Mouse (Mus musculus): ENCODE data around the gene Syne2.

The Syne2 gene

DNA sequence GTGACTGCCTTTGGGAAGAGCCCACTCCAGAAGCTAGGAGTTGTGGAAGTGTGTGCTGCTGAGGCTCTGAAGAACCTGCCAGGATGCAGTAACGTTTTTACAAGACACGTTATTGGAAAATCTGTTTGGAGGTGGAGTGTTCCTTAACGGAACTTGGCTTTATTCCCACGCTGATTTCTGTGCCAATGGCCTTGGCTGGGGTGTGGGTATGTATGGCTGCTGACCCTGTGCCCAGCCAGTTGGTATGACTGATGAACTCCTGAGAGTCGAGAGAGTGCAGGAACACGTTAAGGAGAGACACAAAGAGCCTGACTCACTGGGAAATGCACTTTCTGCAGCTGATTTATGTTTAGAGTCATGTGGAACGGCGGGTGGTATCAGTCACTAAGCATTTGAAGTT lies 200.7 kb downstream of the Syne2 start:
- in situ Hi-C loops (cut with MboI, MseI), result loop anchor here in 1 of 2 experiments (5.0 kb wide), 1 partner anchor 169 kb away; no protein-coding TSS in a partner anchor

DNA sequence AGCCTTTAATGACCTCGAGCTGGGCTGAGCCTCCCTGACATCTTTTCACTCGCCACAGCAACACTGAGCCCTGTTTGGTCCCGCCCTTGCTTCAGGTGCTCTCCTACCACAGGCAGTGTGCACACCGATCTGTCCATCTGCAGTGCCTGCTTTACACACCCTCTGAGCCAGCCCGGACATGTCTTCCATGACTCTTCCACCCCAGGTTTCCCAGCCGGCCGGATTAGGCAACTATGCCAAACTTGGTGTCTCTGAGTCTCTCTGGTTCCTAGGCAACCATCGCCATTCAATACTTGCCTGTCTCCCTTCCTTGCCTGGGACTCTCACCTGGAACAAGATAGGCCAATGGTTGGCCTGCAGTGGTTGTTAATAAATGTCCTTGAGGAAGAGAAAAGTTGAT lies 224.4 kb downstream of the Syne2 start:
- in situ Hi-C loops (cut with MboI, MseI), result no loop called here

DNA sequence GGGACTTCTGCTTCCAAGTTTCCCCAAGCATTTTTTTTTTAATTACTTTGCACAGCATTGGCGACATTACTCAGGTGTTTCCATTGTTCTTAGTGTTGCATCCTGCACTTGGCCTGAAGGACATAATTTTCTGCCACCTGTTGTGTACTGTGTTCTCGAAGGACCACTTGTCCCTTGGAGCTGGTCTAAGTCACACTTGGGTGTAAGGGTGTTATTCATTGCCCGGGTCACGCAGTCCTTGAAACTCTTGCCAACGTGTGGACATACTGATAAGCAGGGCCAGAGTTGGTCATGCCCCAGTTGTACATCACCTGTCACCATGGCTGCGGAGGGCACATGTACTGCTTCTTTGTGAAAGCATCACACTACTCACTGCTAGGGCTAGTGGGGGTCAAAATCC lies 228.6 kb downstream of the Syne2 start:
- in situ Hi-C loops (cut with MboI, MseI), result no loop called here

DNA sequence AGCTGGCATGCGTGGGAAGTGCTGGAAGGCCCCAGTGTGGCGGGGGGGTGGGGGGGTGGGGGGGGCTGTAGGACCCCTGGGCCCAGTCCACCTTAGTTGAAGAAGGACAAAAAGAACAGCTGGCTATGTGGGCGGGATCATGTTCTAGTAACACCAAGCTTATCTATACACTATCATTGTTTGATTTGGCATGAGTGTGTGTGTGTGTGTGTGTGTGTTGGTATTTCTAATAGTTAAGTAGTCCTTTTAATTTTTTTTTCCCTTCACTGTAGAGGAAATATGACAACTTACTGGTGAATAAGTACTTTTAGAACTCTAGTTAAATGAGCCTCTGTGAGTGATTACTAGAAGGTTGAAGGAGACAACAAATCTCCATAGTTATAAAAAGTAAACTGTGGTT lies 230.0 kb downstream of the Syne2 start:
- in situ Hi-C loops (cut with MboI, MseI), result no loop called here

DNA sequence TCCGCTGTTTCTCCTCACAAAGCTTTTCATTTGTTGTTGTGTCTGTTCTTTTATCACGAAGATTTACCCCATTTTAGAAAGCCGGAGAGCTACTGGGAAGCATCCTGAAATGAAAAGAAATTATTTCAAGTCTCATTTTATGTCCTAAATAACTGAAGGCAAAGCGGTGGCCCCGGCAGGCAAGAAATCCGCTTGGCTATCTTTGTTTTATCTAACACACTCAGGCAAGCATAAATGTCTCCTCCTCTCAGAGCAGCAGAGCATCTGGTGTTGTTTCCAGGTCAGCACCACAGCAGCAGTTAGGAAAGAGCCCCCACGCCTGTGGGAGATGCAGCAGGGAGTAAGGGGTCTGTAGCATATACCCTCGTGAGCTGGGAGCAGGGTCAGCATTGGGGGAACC lies 230.7 kb downstream of the Syne2 start:
- in situ Hi-C loops (cut with MboI, MseI), result no loop called here

DNA sequence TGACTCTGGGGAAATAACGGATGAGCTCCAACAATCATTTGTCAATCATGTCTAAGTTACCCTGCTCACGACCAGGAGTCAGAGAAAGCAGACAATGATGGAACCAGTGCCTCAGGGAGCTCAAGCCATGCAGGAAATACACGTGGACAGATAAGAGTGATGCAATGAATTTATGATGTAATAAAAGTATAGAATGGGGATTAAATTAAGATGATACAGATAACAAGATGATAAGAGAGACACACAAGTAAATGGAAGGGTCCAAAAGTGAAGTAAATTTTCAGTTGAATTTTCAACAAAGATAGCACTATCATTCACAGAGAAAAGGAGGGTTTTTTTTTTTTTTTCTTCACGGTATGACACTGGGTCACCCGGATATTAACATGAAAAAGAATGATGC lies 231.4 kb downstream of the Syne2 start:
- in situ Hi-C loops (cut with MboI, MseI), result no loop called here

DNA sequence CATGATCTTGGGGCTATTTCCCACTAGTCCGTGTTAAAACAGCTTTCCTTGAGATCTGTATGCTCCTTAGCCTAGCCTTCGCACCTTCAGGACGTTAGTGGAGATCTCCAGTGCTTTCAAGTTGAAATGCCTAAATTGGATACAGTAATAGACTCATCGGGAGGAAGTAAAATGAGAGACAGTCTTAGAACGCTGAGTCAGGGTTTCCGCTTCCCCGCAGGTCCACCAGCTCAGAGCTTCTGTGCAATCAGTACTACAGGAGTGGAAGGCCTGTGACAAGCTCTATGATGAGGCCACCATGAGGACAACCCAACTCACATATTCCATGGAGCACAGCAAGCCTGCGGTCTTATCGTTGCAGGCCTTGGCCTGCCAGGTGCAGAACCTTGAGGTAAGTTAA lies 233.9 kb downstream of the Syne2 start:
- in situ Hi-C loops (cut with MboI, MseI), result no loop called here

DNA sequence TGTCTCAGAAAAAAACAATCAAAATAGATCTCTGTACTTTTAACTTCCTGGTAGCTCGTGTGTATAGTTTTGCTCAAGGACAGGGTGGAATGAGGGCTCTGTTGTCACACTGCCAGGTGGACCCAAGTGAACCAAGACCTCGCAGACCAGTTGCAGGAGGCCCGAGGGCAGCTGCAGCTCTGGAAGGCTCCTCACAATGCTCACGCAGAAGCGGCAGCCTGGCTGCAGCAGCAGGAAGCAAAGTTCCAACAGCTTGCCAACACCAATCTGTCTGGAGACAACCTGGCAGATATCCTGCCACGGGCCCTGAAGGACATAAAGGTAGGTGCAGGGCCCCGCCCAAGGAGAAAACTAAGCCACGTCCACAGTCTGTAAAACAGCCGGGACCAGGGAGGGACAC lies 236.7 kb downstream of the Syne2 start:
- in situ Hi-C loops (cut with MboI, MseI), result no loop called here

DNA sequence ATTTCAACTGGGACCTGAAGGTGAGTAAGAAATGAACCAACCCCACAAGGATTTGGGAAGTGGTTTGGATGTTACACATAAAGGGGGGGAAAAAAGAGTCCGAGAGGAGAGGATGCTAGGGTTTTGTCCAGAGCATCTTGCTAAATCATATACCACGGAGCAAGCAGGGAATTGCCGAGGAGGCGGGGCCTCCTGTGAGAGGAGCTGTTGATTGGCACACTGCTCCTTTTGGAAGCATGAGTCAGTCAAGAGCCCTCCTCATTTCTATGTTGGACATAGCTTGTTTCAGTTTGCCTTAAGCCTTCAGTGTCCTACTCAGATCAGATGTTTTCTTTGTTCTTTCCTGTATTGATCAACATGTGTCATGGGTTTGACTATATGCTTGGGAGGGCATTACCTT lies 245.1 kb downstream of the Syne2 start:
- in situ Hi-C loops (cut with MboI, MseI), result no loop called here

DNA sequence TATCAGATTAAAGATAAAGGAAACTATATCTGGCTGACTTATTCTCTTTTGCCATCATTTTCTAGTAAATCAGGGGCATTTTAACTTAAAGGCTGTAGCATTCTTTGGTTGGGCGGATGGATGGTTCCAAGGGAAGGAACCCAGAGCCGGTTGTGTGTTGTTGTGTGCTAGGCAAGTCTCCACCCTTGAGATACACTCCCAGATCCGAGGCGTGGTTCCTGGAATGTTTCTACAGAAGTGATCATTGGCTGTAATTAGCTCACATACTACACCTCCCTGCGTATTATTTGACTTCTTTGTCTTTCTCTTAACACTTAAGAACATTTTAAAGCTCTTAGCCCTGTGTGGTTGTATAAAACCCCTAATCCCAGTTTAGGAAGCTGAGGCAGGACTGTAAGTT lies 252.5 kb downstream of the Syne2 start:
- in situ Hi-C loops (cut with MboI, MseI), result loop anchor here in 1 of 2 experiments (5.0 kb wide), 1 partner anchor 37 kb away; no protein-coding TSS in a partner anchor

DNA sequence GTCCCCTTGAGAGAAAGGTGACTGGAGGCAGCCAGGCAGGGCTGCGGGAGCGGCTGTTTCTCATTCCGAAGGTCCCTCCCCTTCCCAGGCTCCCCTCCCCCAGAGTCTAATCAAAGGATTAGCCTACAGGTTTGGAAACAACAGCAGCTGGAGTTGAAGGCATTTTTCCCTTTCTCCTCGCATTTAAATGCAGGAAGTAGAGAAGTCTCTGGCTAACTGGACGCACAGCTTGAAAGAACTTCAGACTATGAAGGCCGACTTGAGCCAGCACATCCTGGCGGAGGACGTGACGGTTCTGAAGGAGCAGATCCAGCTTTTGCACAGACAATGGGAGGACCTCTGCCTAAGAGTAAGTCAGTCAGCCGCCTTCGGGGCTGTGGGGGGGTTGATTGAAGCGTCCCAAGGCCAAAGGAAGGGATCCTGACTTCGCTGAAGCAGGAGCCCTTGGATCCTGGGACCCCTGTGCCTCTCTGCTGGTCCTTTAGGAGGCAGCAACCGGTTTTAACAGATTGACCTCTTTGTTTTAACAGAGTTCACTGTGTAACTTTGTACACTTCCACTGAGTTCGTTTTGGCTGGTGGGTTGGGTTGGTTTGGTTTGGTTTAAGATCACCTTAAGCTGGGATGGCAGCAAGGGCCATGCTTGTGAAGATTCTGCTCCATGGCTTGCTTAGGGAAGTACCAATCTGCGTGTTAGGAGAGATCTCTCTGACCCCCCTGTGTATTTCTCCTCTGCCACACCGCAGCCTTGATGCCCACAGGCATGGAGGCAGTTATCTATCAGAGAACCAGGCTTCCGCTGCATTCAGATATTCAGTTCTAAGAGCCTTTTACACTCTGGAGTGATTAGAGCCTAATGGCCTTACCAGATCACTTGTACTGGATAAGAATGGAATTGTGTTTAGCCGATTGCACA lies 254.3 kb downstream of the Syne2 start:
- in situ Hi-C loops (cut with MboI, MseI), result loop anchor here in 1 of 2 experiments (5.0 kb wide), 1 partner anchor 35 kb away; no protein-coding TSS in a partner anchor

DNA sequence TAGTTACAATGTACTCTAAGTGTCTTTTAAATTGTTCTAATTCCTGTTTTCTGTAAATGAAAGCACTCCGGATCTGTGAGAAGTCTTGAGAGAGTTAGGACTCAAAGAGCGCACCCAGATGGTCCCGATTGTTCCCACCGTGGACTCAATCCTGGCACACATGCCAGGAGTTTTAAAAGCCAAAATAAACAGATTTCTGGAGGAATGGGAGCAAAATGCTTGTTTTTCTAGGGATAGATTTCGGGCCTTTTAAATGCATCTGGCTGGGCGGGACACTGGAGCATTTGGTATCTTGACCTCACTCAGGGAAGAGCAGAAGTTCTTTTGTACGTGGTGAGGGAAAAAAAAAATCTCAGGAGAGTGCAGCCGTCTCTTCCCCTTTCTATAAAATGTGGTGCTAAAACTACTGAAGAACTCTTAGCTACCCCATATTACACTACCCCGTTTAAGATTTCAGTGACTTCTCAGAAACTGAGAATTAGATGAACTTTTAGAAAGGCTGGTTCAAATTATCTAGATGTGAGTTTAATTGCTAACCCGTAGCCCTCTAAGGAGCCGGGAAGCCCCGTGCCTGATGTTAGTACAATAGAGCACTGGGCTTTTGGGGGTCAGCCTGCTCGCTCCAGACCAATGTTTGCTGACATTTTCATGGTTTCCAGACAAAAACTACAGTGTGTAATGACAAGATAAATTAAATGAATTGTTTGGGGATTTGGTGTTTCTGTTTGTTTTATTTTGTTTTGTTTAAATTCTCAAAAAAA lies 255.3 kb downstream of the Syne2 start:
- in situ Hi-C loops (cut with MboI, MseI), result loop anchor here in 1 of 2 experiments (5.0 kb wide), 1 partner anchor 34 kb away; no protein-coding TSS in a partner anchor

DNA sequence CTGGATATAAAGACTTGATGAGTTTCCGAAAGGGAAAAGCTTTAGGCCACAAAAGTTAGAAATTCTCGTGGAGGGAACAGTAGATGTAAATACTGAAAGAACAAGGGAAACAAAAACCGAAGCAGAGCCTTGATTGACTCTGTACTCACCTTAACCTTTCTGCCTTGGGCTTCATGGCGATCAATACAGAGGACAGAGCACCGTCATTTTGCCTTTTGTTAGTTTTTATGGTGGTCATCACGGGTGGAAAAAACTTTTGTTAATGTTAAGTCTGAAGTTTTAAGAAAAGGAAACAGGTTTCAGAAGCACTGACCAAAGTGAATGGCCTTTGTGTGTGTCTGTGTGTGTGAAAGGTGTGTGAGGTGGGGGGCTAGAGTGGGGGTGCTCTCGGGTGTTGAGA lies 256.0 kb downstream of the Syne2 start:
- in situ Hi-C loops (cut with MboI, MseI), result loop anchor here in 1 of 2 experiments (5.0 kb wide), 1 partner anchor 33 kb away; no protein-coding TSS in a partner anchor

DNA sequence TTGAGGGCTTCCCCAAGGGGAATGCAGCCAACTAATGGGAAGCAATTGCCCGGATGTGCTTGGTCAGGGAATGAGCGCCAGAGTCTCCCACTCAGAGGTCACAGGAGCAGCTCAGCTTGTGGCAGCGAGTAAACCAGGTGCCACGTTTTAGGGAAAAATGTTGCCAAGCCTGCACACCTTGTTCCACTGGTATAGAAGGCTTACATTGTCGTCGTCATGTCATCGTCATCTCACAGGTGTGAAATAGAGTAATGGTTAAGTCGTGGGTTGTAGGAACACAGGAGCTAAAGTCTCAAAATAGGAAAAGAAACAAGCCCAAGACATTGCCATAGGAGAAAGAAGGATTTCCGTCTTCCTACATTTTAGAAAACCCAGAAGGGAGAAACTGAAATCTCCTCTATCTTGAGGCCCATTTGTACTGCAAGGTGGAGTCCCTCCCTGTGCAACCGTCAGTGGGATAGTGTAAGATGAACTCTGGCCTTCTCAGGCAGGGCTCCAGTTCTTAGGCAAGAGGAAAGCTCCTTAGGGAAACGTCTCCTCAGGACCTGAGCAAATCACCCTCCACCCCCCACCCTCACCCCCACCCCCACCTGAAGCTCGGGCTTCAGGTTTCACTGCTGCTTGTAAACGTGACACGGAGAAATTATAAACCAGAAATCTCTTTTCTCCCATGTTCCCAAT lies 263.1 kb downstream of the Syne2 start:
- in situ Hi-C loops (cut with MboI, MseI), result no loop called here

DNA sequence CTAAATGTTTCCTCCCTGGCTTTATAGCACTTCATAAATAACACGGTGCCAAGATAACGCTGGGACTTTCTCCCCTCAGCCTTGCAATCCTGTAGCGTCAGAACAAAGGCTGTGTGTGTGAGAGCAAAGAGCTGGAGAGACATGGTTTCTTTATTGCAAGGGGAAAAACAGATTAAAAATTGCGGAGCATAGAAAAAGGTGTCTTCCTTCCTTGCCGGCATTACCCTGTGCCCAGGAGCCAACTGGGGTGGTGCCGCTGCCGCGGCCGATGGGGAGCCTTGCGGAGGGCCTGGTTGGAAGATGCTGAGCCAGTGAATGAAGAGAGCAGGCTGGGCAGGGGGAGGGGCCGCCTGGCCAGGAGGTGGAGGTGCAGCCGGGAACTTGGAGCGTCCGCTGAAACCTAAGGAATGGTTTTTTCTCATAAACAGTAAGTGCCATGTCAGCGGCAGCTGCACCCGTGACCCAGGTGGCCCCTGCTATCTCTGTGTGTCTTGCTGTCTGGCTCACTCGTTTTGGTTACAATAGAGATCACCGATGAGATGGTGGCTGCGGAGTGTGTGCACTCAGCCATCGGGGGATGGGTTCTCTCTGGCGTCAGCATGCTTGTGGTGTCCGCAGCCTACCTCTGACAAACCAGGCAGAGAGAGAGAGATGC lies 263.8 kb downstream of the Syne2 start:
- in situ Hi-C loops (cut with MboI, MseI), result no loop called here

DNA sequence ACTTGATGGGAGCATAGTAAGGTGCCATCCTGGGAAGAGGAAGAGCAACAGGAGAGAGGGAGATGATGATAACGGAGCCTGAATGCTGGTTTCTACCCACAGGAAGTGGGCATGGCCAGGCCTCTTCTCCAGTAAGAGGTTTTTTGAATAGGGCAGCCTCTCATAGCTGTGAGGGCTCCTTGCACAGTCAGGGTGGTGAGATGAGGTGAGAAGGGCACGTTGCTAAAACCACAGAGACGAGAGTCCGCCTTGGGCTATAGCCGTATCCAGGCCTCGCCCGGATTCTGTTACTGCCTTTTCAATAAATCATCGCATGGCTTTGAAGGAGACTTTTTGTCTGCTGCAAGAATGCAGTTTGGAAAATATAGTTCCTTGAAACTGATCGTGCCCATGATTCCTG lies 267.1 kb downstream of the Syne2 start:
- in situ Hi-C loops (cut with MboI, MseI), result no loop called here

DNA sequence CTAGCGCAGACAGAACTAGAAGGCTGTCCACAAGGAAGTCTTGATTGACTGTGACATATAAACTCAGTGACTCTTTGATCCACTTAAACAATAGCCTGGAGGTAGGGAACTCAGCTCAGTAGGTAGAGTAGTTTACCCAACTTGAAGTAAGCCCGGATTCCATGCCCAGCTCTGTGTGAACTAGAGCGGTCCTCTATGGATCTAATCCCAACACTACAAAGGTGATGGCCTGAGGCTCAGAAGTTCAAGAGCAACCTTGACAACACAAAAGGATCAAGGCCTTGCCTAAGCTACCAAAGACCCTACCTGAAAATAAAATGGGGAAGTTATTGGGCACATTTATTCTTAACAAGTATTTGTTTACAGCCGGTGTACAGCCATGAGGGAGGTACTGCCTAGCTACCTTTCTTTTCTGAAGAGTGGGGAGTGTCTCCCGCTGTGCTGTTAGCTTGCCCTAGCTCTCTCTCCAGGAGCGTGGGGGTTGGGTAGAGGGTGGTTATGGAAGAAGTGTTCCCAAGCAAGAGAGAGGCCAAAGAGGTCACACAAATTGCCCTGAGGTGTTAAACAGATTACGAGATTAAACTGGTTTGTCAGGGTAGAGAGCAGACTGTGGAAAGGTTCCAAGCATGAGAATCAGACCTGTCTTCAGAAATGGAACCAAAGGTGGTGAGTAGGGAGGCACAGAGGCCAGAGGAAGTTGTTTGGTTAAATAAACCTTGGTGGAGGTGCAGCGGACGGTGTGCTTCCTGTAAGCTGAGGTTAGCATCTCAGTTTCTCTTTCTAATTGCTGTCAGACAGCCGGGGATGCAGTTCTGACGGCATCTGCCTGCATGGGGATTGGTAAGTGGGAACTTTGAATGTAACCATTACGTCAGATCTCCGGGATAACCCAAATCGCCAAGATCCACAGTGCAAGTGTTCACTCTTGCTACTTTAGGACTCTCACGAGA lies 268.3 kb downstream of the Syne2 start:
- in situ Hi-C loops (cut with MboI, MseI), result no loop called here

DNA sequence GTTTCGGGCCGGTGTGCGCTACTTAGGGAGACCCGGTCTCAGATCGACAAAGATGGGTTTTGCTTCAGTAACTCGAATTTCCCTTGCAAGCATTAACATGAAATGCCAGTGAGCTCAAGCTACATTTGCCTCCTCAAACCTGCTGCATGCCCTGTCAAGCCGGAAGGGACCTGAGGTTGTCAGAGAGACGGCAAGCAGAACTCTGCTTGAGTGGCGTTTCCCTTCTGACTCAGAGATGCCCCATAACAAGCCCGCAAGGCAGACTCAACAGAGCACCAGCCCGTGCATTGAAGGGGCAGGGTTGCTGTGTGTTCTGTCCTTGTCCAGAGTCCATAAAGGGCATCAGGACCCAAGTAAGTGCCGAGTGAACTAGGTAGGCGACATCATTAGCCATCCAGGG lies 269.1 kb downstream of the Syne2 start:
- in situ Hi-C loops (cut with MboI, MseI), result no loop called here

DNA sequence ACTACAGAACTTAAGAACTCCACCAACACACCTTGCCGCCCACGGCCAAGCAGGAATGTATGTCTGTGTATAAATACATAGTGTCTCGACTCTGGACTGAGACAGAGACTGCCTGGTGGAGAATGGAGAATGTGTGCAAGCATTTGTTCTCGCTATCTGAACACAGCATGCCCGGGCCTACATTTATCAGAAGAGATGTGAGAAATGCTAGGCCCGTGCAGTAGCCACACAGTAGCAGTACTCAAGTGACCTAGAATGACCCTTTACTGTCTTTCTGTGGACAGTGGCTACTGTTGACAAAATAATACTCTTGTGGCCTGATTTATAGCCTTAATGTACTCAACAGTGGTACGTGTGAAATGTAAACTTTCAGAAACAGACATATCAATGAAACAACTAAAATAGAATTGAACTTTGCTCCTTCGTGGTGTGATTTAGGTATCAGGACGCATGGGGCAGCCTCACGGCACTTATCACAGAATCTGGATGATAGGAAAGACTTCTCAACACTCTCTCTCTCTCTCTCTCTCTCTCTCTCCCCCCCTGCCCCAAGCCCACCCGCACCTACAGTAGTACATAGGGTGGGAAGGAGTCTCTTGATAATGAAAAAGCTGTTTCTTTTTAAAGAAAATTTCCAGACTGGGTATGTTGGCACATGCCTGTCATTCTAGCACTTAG lies 275.0 kb downstream of the Syne2 start:
- in situ Hi-C loops (cut with MboI, MseI), result no loop called here
